Mouse (Mus musculus) layer of hippocampus, adult 11-12 months (tissue): ENCODE data around the gene Camk2d.

Experiments used
- DNase-seq: peaks from one replicate; pipeline ENCODE4 v3.0.0; 2022; ENCODE audit warnings: low spot score

The Camk2d gene

DNA sequence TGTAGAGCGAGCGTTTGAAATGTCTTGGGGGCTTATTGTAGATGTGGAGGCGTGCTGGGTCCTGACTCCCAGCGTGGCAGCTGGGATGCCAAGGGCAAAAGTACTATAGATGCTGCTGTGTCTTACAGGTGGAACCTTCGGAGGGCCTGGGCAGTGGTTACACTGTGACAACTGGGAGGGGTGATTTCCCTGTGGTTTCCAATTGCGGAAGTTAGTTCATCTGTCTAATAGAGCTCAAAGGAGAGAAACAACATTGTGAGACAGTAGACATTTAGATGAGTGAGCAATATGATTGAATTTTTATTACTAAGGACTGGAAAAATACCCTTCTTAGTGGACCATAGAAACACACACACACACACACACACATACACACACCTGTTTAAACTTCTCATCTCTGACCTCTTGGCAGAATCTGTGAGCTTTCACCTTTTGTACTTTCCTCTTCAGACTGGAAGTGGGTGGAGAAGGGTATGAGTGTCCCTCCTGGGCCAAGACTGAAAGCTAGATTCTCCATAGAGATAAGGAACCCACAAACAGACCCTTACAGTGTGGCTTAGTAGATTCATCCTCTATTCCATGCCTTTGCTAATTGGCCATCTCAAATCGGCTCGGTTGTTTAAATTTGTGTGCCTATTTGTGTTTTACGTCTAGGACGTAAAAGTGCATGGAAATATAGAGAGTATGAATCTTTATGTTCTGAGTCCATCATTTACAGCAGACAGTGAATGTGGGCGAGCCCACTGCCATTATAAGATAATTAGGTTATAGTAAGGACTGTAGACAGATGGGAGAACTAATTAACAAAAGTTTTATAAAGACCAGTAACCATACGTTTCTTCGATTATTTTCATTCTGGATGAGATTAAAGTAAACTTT, 94.8 kb downstream of the Camk2d start:
- DNase-seq: no peak

DNA sequence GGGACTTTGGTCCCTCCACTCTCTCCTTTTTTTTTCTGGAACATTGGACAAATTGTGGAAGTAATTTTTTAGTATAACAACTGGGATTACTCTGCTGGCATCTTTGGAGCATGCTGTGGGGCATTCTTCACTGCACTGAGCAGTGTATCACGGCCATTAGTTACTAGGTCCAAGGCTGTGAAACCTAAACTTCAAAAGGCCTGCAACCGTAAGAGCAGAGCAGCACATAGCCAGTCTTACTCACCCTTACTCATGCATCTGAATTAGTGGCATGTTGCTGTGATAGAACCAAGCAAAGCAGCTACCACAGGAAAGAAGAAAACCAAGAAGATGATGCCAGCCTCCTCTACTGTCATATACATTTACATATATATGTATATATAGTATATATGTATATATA, 95.5 kb downstream of the Camk2d start:
- no peak for DNase-seq

- no peak for DNase-seq
These were observed 96.7 kb downstream of the Camk2d start for GRCm38 (mm10) chr3:126692797-126693196.

GRCm38 (mm10) chr3:126693302-126693701, 97.2 kb downstream of the Camk2d start:
- DNase-seq: no peak

GRCm38 (mm10) chr3:126695456-126696293, 99.6 kb downstream of the Camk2d start:
- DNase-seq: peak; percentile 75

GRCm38 (mm10) chr3:126696620-126697019, 100.5 kb downstream of the Camk2d start:
- DNase-seq: no peak

- DNase-seq: no peak
These were observed 103.6 kb downstream of the Camk2d start for GRCm38 (mm10) chr3:126699740-126700139.

DNA sequence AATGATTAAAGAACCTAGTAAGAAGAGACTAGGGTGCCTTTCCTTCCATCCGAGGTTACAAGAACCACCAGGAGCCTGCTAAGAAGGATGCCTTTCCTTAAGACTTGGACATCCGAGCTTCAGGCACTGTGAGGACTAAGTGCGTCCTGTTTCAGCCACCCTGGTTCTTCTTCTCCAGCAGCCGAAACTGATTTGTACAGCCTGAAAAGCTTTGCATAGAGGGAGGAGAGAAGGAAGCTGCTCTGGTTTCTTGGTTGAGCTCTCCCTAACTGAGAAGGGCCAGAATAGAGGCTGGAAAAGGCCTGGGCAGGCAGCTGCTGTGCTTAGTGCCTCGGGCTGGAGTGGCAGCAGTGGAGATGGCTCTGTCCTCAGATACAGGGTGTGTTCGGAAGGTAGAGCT, 105.0 kb downstream of the Camk2d start:
- DNase-seq: no peak

- DNase-seq: no peak
These were observed 105.5 kb downstream of the Camk2d start for GRCm38 (mm10) chr3:126701586-126701985.

DNA sequence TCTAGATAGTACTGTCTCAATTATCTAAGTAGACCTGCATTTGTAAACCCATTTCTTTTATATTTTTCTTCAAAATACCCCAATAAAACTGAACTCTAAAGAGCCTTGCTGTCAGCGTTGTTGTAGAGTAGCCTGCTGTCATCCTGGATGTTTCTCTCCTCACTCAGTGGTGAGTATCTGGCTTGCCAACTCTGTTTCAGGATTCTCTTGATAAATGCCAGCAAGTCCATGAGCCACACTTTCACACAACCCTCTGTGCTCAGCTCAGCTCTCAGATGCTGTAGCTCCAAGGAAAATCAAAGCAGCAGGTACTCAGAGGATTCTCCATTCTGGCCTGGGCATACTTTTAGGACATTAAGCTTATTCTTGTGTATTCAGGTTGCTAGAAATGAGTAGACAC, 109.4 kb downstream of the Camk2d start:
- DNase-seq: no peak

DNA sequence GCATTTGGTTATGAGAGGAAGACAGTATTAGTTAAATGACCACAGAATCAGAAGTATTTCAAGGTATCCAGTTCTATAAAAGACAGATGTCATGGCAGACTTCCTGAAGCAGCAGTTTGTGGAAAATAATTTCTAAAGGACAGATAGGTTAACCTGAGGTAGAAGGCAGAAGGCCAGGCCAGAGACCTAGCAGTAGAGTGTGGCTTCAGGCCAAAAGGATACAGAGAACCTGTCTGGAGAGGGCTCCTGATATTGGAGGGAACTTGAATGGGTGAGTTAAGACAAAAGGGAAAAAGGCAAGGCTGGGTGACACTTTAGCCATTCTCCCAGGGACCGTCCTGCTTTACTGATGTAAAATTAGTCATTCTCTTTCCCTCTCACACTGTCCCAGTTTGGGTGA, 118.2 kb downstream of the Camk2d start:
- no peak for DNase-seq

DNA sequence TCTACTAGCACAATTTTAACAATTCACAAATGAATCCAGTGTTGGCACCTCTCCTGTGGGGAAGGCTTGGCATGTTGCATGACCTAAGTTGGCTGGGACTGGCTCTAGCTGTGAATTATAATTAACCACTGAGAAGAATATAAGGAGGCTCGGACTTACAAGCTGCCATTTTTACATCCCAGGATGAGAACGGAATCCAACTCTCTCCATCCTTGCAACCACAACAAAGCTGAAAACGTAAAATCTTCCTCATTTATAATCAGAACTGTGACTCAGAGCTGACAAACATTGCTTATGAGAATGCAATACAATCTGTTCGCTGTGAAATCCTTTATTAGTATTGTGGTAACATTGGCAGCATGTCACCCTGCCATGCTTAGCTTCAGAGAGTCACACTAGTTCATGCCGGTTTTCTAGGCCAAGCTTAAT, 126.9 kb downstream of the Camk2d start:
- peak; percentile 61 for DNase-seq

DNA sequence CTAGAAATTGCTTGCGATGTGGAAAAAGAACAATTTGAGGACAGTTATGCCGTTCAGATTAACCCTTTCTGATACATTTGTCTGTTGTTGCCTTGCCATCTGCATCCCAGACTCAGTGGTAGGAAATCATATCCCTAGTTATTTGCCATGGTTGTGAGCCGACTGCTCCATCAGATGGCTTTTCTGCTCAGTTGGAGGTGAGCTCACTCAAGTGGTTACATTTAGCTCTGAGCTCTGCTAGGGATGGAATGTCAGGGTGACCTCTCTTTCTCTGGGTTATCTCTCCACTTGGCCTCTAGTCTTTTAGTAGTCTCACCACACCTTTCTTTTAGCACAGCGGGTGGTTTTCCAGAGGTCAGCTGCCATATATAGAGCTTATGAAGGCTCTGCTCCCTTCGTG, 127.4 kb downstream of the Camk2d start:
- DNase-seq: peak; percentile 36

DNA sequence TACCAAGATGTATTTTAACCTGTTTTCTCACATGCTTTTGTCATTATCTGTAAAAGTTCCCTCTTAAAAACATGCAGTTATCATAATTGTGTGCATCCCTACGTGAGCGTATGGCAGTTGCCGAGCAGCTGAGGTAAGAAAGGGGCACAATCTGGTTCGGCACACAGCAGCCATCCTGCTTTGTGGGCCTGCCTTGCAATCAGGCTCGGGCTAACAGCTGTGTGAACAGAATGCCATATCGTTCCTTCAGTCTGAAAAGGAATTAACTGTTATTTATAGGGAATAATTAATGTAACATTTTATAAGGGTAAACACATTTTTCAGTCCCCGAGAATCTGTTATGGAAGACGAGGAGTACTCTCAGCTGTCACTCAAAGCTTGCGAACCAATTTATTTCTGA, 129.5 kb downstream of the Camk2d start:
- DNase-seq: peak; percentile 60

DNA sequence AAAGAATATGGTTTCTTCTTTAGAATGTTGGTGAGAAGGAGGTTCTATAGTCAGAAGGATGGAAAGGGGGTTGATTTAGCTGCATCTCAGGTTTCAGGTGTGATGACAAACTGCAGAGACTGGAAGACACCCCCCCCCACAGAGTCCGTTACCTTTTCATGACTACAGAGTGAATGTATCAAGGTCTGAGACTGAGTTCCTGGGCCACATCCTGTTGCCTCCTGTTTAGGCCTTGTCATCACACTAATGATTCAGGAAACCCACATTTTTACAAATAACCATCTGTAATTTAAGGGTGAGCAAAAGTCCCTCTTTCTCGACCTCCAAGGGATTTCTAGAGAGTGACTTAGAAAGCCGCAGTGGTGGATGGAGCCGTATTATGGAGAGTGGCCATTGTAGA, 131.3 kb downstream of the Camk2d start:
- no peak for DNase-seq

GRCm38 (mm10) chr3:126730411-126730810, 134.3 kb downstream of the Camk2d start:
- no peak for DNase-seq

DNA sequence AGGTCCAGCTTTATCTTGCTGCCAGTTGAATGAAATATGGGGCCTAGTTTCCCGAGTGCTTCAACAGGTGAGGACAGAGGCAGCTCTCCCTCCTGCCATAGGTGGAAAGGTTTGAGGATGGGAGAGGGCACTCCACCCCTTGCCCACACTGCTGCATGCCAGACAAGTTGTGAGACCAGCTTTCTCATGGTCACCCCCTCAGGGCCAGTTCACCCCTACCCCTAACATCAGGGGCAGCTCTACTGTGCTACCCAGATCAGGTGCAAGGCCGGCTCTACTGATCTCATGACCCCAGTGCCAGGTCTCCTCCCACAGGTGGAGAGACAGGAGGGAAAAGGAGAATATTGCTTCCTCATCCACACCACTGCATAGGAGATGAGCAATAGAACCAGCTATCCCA, 136.2 kb downstream of the Camk2d start:
- no peak for DNase-seq

- DNase-seq: no peak
These were observed 138.4 kb downstream of the Camk2d start for GRCm38 (mm10) chr3:126734533-126734932.

- no peak for DNase-seq
These were observed 139.1 kb downstream of the Camk2d start for GRCm38 (mm10) chr3:126735211-126735610.

GRCm38 (mm10) chr3:126737128-126737527, 141.0 kb downstream of the Camk2d start:
- no peak for DNase-seq

DNA sequence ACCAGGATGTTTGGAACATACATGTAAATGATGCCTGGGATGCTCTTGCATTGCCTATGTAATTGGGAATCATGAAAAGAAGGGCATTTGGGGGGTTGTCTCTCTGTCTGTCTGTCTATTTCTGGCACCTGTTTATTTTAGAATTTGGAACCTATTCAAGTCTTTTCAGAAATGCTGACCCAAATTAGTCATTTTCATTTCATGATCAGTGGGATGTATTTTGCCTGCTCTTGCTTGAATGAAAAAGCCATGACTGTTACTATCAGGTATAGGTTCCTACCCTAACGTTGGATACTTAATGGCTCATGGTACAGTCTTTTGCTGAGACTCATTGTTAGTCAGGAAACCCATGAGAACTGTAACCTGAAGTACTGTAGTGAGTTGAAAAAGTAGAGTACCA, 144.0 kb downstream of the Camk2d start:
- DNase-seq: no peak

- no peak for DNase-seq
These were observed 148.5 kb downstream of the Camk2d start for GRCm38 (mm10) chr3:126744432-126745133.
